Mouse (Mus musculus): ENCODE data around the gene Gm3409.
"Not testable (repeated sequence)": the region's sequence is repeated elsewhere in the genome, so short reads cannot be mapped to it uniquely, and the experiment has no call there.

Gene Gm3409

GRCm38 (mm10) chr5:146537347-146537746 is at the start of gene Gm3409:
Gm3409 (plus strand) TSS chr5:146537647.
- DNase-seq (ENCODE audit: low spot score in 2 of 2) = not testable (repeated sequence)

GRCm38 (mm10) chr5:146488959-146489358 is 48.5 kb upstream of the Gm3409 start:
- DNase-seq (ENCODE audit: low spot score in 2 of 2) = peak in 1 of 2 experiments; percentile 25

DNA sequence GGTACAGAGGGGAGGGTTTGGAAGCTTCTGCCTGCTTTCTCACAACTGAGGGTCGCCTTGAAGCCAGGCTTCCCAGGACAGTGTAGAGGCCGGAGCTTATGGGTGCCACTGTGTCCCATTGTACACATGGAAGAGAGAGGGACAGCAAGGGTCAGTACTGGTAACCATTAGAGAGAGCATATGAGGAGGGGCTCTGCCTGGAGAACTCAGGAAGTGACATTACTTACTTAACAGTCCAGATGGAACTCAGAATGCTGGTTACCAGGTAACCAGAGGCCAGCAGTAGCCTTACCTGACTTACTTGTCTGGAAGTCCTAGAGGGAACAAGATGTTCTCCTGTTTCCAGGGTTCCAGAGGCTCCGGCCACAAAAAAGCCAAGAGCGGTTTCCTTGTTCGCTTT is 46.4 kb upstream of the Gm3409 start, which contains the start of gene Gm6370:
TSS of gene Gm6370 (plus strand) at position 301 of the 400 bp plus-strand sequence.
- DNase-seq (ENCODE audit: low spot score in 2 of 2) = not testable (repeated sequence)

DNA sequence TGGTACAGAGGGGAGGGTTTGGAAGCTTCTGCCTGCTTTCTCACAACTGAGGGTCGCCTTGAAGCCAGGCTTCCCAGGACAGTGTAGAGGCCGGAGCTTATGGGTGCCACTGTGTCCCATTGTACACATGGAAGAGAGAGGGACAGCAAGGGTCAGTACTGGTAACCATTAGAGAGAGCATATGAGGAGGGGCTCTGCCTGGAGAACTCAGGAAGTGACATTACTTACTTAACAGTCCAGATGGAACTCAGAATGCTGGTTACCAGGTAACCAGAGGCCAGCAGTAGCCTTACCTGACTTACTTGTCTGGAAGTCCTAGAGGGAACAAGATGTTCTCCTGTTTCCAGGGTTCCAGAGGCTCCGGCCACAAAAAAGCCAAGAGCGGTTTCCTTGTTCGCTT is 35.3 kb upstream of the Gm3409 start, which contains the start of gene 4930449I24Rik:
TSS of gene 4930449I24Rik (plus strand) at position 301 of the 400 bp plus-strand sequence.
- DNase-seq (ENCODE audit: low spot score in 2 of 2) = not testable (repeated sequence)

- DNase-seq (ENCODE audit: low spot score in 2 of 2) = not testable (repeated sequence)
Measured at GRCm38 (mm10) chr5:146513823-146514222, 23.6 kb upstream of the Gm3409 start, which contains the start of gene Gm3402. Gm3402 (plus strand) TSS chr5:146514123.

- DNase-seq (ENCODE audit: low spot score in 2 of 2) = not testable (repeated sequence)
Measured at GRCm38 (mm10) chr5:146525501-146525900, 11.9 kb upstream of the Gm3409 start, which contains the start of gene Gm3404. Gm3404 (plus strand) TSS chr5:146525801.

DNA sequence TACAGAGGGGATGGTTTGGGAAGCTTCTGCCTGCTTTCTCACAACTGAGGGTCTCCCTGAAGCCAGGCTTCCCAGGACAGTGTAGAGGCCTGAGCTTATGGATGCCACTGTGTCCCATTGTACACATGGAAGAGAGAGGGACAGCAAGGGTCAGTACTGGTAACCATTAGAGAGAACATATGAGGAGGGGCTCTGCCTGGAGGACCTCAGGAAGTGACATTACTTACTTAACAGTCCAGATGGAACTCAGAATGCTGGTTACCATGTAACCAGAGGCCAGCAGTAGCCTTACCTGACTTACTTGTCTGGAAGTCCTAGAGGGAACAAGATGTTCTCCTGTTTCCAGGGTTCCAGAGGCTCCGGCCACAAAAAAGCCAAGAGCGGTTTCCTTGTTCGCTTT is 18.4 kb downstream of the Gm3409 start, which contains the start of gene Gm3415:
TSS of gene Gm3415 (plus strand) at position 301 of the 400 bp plus-strand sequence.
- DNase-seq (ENCODE audit: low spot score in 2 of 2) = not testable (repeated sequence)

DNA sequence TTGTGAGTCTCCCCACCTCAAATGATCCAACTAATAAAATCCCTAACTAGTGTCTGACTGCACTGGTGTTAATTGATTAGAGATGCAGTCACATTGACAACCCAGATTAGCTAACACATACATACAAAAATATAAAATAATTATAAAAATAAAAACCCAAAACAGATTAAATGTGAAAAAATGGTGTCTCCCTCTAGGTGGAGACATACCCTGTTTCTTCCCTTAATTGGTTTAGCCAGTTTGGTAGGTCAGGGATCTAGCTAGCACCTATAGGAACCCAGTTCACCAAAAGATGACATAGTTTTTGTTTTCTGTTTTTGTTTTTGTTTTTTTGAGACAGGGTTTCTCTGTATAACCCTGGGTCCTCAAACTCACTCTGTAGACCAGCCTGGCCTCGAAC is 26.8 kb downstream of the Gm3409 start:
- no peak for DNase-seq (ENCODE audit: low spot score in 2 of 2)

DNA sequence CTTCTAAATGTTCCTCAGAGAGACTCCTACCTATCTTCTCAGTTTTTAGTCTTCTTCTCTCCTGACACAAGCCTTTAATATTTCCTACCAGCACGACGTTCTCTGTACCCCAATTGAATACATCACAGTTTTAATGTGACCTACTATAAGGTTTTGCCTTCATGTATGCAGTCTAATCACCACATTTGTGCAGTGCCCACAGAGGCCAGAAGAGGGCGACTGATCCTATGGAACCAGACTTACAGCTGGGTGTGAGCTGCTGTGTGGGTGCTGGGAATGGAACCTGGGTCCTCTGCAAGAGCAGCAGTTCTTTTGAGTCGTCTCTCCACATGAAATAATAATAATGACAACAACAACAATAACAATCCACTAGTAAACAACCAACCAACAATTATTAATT is 29.6 kb downstream of the Gm3409 start:
- DNase-seq (ENCODE audit: low spot score in 2 of 2) = peak in 1 of 2 experiments; percentile 21

- not testable (repeated sequence) for DNase-seq (ENCODE audit: low spot score in 2 of 2)
Measured at GRCm38 (mm10) chr5:146570179-146570578, 32.7 kb downstream of the Gm3409 start.

- not testable (repeated sequence) for DNase-seq (ENCODE audit: low spot score in 2 of 2)
Measured at GRCm38 (mm10) chr5:146571830-146572734, 34.6 kb downstream of the Gm3409 start.

DNA sequence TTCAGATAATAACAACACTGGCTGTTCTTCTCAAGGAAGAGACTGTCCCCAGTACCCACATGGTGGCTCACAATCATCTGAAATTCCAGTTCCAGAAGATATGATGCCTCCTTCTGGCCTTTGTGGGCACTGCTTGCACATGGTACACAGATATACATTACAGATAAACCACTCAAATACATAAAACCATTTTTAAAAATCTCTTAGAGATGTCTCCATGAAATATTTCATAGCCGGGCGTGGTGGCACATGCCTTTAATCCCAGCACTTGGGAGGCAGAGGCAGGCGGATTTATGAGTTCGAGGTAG is 35.2 kb downstream of the Gm3409 start:
- not testable (repeated sequence) for DNase-seq (ENCODE audit: low spot score in 2 of 2)

DNA sequence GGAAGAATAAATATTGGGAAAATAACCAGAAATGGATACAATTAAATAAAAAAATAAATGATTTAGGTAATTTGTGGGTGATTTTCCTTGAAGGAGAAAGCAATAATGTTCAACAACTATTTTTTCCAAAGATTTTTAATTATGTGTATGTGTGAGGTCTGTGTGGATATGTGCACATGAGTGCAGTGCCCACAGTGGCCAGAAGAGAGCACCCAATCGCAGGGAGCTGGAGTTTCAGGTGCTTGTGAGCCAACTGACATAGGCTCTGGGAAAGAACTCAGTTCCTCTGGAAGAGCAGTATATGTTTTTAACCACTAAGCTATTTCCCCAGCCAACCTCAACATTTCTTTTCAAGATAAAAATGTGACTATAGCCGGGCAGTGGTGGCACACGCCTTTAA is 39.2 kb downstream of the Gm3409 start:
- DNase-seq (ENCODE audit: low spot score in 2 of 2) = no peak

GRCm38 (mm10) chr5:146584156-146584477 is 46.7 kb downstream of the Gm3409 start:
- DNase-seq (ENCODE audit: low spot score in 2 of 2) = no peak

DNA sequence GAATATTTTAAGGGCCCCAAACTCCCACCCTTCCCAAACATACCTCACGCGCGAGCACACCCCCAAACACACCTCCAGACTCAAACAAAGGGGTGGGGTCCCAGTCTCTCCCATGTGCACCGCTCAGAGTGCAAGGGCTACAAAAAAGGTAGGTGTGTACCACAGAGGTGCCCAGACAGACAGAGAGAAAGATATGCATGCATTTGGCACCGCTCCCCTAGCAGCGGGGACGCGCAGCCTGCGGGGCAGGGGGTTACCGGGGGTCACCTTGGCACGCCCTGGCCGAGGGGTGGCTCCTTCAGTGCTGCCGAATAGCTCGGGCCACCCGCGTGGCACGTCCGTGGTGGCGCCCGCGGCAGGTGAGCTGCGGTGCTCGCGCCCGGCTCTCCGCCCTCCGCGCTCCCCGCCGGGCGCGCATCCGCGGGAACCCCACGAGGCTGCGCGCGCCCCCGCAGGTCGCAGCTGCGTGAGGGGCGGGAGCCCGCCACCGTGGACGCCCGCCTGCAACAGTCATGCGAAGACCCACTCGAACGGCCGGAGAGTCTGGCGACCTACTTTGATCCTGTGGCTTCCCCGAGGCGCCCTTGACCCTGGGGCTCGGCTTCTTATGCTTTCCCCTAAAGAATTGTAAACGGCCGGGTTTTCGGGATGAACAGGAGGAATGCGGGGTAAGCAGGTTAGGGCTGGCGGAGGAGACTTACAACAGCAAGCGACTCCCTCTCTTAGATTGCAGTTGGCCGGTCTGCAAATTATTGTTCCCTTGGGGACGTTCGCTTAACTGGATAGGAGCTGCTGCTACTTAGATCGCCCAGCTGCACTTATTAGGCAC is 47.2 kb downstream of the Gm3409 start, which contains the start of gene Gpr12:
TSS of gene Gpr12 (minus strand) at position 762 of the 829 bp plus-strand sequence.
- DNase-seq (ENCODE audit: low spot score in 2 of 2) = peak in 1 of 2 experiments; percentile 27

DNA sequence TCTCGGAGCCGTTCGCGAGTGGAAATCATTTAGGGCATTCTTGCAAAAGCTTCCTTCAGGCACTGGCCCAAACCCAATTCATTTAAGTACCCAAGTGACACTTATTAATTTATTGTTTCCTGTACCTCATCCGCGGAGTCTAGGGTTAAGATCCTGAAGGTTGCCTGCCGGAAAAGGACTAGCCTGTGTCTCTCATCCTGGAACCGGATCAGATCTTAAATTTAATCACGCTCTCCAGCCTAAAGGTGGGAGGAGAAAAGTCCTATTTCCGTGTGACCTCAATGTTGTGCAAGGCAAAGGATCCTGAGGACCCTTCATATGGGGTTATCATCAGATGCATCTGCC is 47.8 kb downstream of the Gm3409 start:
- DNase-seq (ENCODE audit: low spot score in 2 of 2) = no peak

GRCm38 (mm10) chr5:146586357-146587070 is 49.1 kb downstream of the Gm3409 start:
- DNase-seq (ENCODE audit: low spot score in 2 of 2) = no peak

All from cerebellum, postnatal 4 days (tissue).